Mouse (Mus musculus): ENCODE results near the gene Dennd2a. TPM values are rescaled to one million over a fixed set of nuclear protein-coding genes. Genes with fewer than 3 reads are reported as not detected.

Gene Dennd2a
- total RNA-seq, 1 experiment from 2014 or later, result 1.4 TPM

GRCm38 (mm10) chr6:39562166-39563015, 4.7 kb upstream of the Dennd2a start:
- peak; percentile 91 for ATAC-seq (ENCODE audit: extremely low read depth, insufficient number of reproducible peaks, low FRiP score, poor library complexity, severe bottlenecking)

- no peak for ATAC-seq (ENCODE audit: extremely low read depth, insufficient number of reproducible peaks, low FRiP score, poor library complexity, severe bottlenecking)
These were observed 1.7 kb upstream of the Dennd2a start for GRCm38 (mm10) chr6:39559276-39559939.

GRCm38 (mm10) chr6:39556900-39557659, 587 bp downstream of the Dennd2a start:
- ATAC-seq (ENCODE audit: extremely low read depth, insufficient number of reproducible peaks, low FRiP score, poor library complexity, severe bottlenecking), result no peak

GRCm38 (mm10) chr6:39555648-39555945, 2.1 kb downstream of the Dennd2a start:
- ATAC-seq (ENCODE audit: extremely low read depth, insufficient number of reproducible peaks, low FRiP score, poor library complexity, severe bottlenecking), result no peak

- no peak for ATAC-seq (ENCODE audit: extremely low read depth, insufficient number of reproducible peaks, low FRiP score, poor library complexity, severe bottlenecking)
These were observed 2.6 kb downstream of the Dennd2a start for GRCm38 (mm10) chr6:39554888-39555647.

- no peak for ATAC-seq (ENCODE audit: extremely low read depth, insufficient number of reproducible peaks, low FRiP score, poor library complexity, severe bottlenecking)
These were observed 5.6 kb downstream of the Dennd2a start for GRCm38 (mm10) chr6:39551981-39552636.

GRCm38 (mm10) chr6:39548030-39548429, 9.6 kb downstream of the Dennd2a start:
- no peak for ATAC-seq (ENCODE audit: extremely low read depth, insufficient number of reproducible peaks, low FRiP score, poor library complexity, severe bottlenecking)

- ATAC-seq (ENCODE audit: extremely low read depth, insufficient number of reproducible peaks, low FRiP score, poor library complexity, severe bottlenecking), result no peak
These were observed 12.2 kb downstream of the Dennd2a start for GRCm38 (mm10) chr6:39545474-39545873.

GRCm38 (mm10) chr6:39543769-39544420, 13.8 kb downstream of the Dennd2a start:
- no peak for ATAC-seq (ENCODE audit: extremely low read depth, insufficient number of reproducible peaks, low FRiP score, poor library complexity, severe bottlenecking)

GRCm38 (mm10) chr6:39542631-39543597, 14.8 kb downstream of the Dennd2a start:
- ATAC-seq (ENCODE audit: extremely low read depth, insufficient number of reproducible peaks, low FRiP score, poor library complexity, severe bottlenecking), result no peak

- ATAC-seq (ENCODE audit: extremely low read depth, insufficient number of reproducible peaks, low FRiP score, poor library complexity, severe bottlenecking), result no peak
These were observed 17.1 kb downstream of the Dennd2a start for GRCm38 (mm10) chr6:39540563-39540962.

GRCm38 (mm10) chr6:39539679-39540155, 17.9 kb downstream of the Dennd2a start:
- no peak for ATAC-seq (ENCODE audit: extremely low read depth, insufficient number of reproducible peaks, low FRiP score, poor library complexity, severe bottlenecking)

GRCm38 (mm10) chr6:39538227-39538626, 19.4 kb downstream of the Dennd2a start:
- ATAC-seq (ENCODE audit: extremely low read depth, insufficient number of reproducible peaks, low FRiP score, poor library complexity, severe bottlenecking), result no peak

GRCm38 (mm10) chr6:39537276-39537675, 20.4 kb downstream of the Dennd2a start:
- no peak for ATAC-seq (ENCODE audit: extremely low read depth, insufficient number of reproducible peaks, low FRiP score, poor library complexity, severe bottlenecking)

GRCm38 (mm10) chr6:39536621-39537020, 21.0 kb downstream of the Dennd2a start:
- ATAC-seq (ENCODE audit: extremely low read depth, insufficient number of reproducible peaks, low FRiP score, poor library complexity, severe bottlenecking), result no peak

- no peak for ATAC-seq (ENCODE audit: extremely low read depth, insufficient number of reproducible peaks, low FRiP score, poor library complexity, severe bottlenecking)
These were observed 22.7 kb downstream of the Dennd2a start for GRCm38 (mm10) chr6:39534944-39535343.

Measured in neutrophil, adult 5-6 weeks (primary cell).